Mouse (Mus musculus): ENCODE results near the gene Lgalsl. TPM values are rescaled to one million over a fixed set of nuclear protein-coding genes. Genes with fewer than 3 reads are reported as not detected.

The Lgalsl gene
- 1 to 10 TPM; 2.8 to 5.2 TPM for total RNA-seq (2023)

GRCm38 (mm10) chr11:20830686-20831505, at the start of gene Lgalsl:
Lgalsl (minus strand) TSS chr11:20831056.

Other genes with a start within 250 kb of the Lgalsl start
- 10 to 100 TPM; 47.5 to 50.4 TPM for gene Aftph, start 89.5 kb downstream of the Lgalsl start, total RNA-seq (2023)